26 mouse cellular contexts compared by ENCODE assay signal in the genomic region with DNA sequence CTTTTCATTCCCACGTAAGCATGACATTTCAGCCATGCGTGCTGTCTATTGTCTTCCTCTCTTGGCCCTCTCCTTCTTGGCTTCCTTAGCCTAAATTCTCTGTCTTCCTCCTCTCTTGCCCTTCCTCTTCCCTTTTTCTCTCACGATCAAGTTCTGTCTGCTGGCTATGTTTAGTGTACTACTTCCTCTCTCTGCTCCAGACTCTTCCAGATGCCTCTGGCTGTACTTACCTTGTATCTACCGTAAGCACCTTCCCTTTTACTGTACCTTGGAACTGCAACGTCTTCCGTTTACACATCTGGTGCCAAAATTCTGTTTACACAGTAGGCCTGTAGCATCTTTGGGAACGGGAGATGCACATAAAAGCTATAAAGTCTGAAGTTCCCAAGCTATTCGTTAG. TPM values are rescaled to one million over a fixed set of nuclear protein-coding genes. Genes with fewer than 3 reads are reported as not detected.
DNase-seq lines count a peak whose midpoint lies in the region; ATAC-seq and TF ChIP-seq lines count a peak whose summit lies in the region.
"Had no signal": no experiment of that assay in that cellular context is flagged by ENCODE, and none has a peak within 500 bp of the region (broad histone marks: within the 10 kb centered on the region; RNA-seq: fewer than 3 reads in every experiment).

No protein-coding gene starts in this region.

- H3K27me3 ChIP-seq in stomach, embryonic 16.5 days (ENCODE audit: control insufficient read depth, insufficient read depth, low read length): no peaks in the 10 kb centered on the region
- H3K27me3 ChIP-seq in stomach, postnatal 0 days (ENCODE audit: control insufficient read depth, insufficient read depth, low read length): no peaks in the 10 kb centered on the region
- no peaks in the 10 kb centered on the region for H3K27me3 ChIP-seq in intestine, embryonic 14.5 days (replicated peaks; ENCODE audit: control insufficient read depth, insufficient read depth, low read length)
- no peaks in the 10 kb centered on the region for H3K27me3 ChIP-seq in limb, embryonic 10.5 days (ENCODE audit: low read depth, poor library complexity, severe bottlenecking)
- H3K27me3 ChIP-seq: embryonic facial prominence, embryonic 15.5 days; forebrain, embryonic 15.5 days; hindbrain, embryonic 13.5 days had no signal

- no peak overlapping the region for H3K27ac ChIP-seq in stomach, embryonic 16.5 days (ENCODE audit: low read length)
- no peak overlapping the region for H3K27ac ChIP-seq in stomach, postnatal 0 days (replicated peaks)
- peak overlapping the region; percentile 12; the same call in 1 of the 2 replicates for H3K27ac ChIP-seq in intestine, embryonic 14.5 days (ENCODE audit: low read depth)
- peak overlapping the region; percentile 3; the same call in 1 of the 2 replicates for H3K27ac ChIP-seq in limb, embryonic 10.5 days
- H3K27ac ChIP-seq: embryonic facial prominence, embryonic 15.5 days; forebrain, embryonic 15.5 days; heart, embryonic 10.5 days; hindbrain, embryonic 13.5 days; hindbrain, postnatal 0 days had no signal

- intact Hi-C loops in left cerebral cortex, postnatal 14 days (cut with DNase I): no loop called here

- H3K4me2 ChIP-seq in stomach, embryonic 16.5 days (ENCODE audit: low read depth, low read length): 0 out of 2 replicates have a peak overlapping the region, but pooled peaks have one; percentile 5
- no peak overlapping the region for H3K4me2 ChIP-seq in stomach, postnatal 0 days (replicated peaks; ENCODE audit: low read depth)
- peak overlapping the region; percentile 30 for H3K4me2 ChIP-seq in intestine, embryonic 14.5 days (ENCODE audit: low read length)
- H3K4me2 ChIP-seq: embryonic facial prominence, embryonic 15.5 days; forebrain, embryonic 15.5 days; hindbrain, embryonic 13.5 days had no signal

- no peak for TF ChIP-seq CTCF in stomach, postnatal 0 days (IDR thresholded peaks at IDR 0.05; ENCODE audit: low read depth)

- peaks cover 6% of the 10 kb centered on the region; the same call in 1 of the 2 replicates for H3K4me1 ChIP-seq in stomach, embryonic 16.5 days (ENCODE audit: control insufficient read depth, insufficient read depth, low read length)
- H3K4me1 ChIP-seq in stomach, postnatal 0 days (replicated peaks; ENCODE audit: control insufficient read depth, insufficient read depth): no peaks in the 10 kb centered on the region
- peaks cover 3% of the 10 kb centered on the region; the same call in 1 of the 2 replicates for H3K4me1 ChIP-seq in intestine, embryonic 14.5 days (replicated peaks; ENCODE audit: control insufficient read depth, insufficient read depth, low read length)
- peaks cover 15% of the 10 kb centered on the region for H3K4me1 ChIP-seq in limb, embryonic 10.5 days
- H3K4me1 ChIP-seq: embryonic facial prominence, embryonic 15.5 days; forebrain, embryonic 15.5 days; hindbrain, embryonic 13.5 days had no signal

- H3K4me3 ChIP-seq in stomach, embryonic 16.5 days (replicated peaks; ENCODE audit: low read length): no peak overlapping the region
- no peak overlapping the region for H3K4me3 ChIP-seq in stomach, postnatal 0 days (ENCODE audit: low read depth, low read length)
- H3K4me3 ChIP-seq in intestine, embryonic 14.5 days (ENCODE audit: low read depth, low read length): 0 out of 2 replicates have a peak overlapping the region, but pooled peaks have one; percentile 1
- H3K4me3 ChIP-seq in limb, embryonic 10.5 days: no peak overlapping the region
- H3K4me3 ChIP-seq: embryonic facial prominence, embryonic 15.5 days; forebrain, embryonic 15.5 days; heart, embryonic 10.5 days; hindbrain, embryonic 13.5 days had no signal

- no peak for DNase-seq in stomach, postnatal 0 days (ENCODE audit: low spot score)
- no peak for DNase-seq in intestine, embryonic 14.5 days (ENCODE audit: low spot score)
- no peak for DNase-seq in limb, embryonic 10.5 days (ENCODE audit: low spot score)
- no peak for DNase-seq in kidney, adult 18-20 months
- no peak for DNase-seq in left cerebral cortex, postnatal 14 days (ENCODE audit: low spot score in 2 of 2)
- DNase-seq in kidney, postnatal 4 days: no peak
- DNase-seq: adrenal gland, adult 8-10 months; adrenal gland, postnatal 36 days; B cell, adult 2 months; cerebellum, adult 2 months; cerebellum, postnatal 10 days; gastrocnemius, postnatal 36 days; heart, adult 18-20 months; heart, postnatal 10 days; heart, postnatal 4 days had no signal

- H3K9me3 ChIP-seq in stomach, embryonic 16.5 days (replicated peaks; ENCODE audit: control insufficient read depth, low read length): no peaks in the 10 kb centered on the region
- H3K9me3 ChIP-seq in stomach, postnatal 0 days (ENCODE audit: control insufficient read depth, low read length): no peaks in the 10 kb centered on the region
- H3K9me3 ChIP-seq in intestine, embryonic 14.5 days (ENCODE audit: control insufficient read depth, low read length): no peaks in the 10 kb centered on the region
- H3K9me3 ChIP-seq in limb, embryonic 10.5 days (replicated peaks): no peaks in the 10 kb centered on the region
- H3K9me3 ChIP-seq: embryonic facial prominence, embryonic 15.5 days; forebrain, embryonic 15.5 days; heart, embryonic 10.5 days; hindbrain, embryonic 13.5 days had no signal

- no peak for ATAC-seq in stomach, embryonic 16.5 days (ENCODE audit: insufficient read depth, low FRiP score)
- no peak for ATAC-seq in stomach, postnatal 0 days (ENCODE audit: low FRiP score, low TSS enrichment)
- no peak for ATAC-seq in intestine, embryonic 14.5 days (replicated peaks; ENCODE audit: low FRiP score, low TSS enrichment, low read depth)
- no peak for ATAC-seq in erythroblast, adult 5-6 weeks (replicated peaks; ENCODE audit: low FRiP score, poor library complexity, severe bottlenecking)
- ATAC-seq: forebrain, embryonic 15.5 days; hindbrain, postnatal 0 days had no signal

- no peak for TF ChIP-seq EP300 in stomach, postnatal 0 days (optimal IDR thresholded peaks at IDR 0.05)

- 66% methylated on average over 8 of the region's 8 CpGs for WGBS in stomach, embryonic 16.5 days
- 58% methylated on average over 8 of the region's 8 CpGs for WGBS in stomach, postnatal 0 days
- 41% methylated on average over 8 of the region's 8 CpGs for WGBS in intestine, embryonic 14.5 days
- WGBS in limb, embryonic 10.5 days: 66% methylated on average over 8 of the region's 8 CpGs

- no peak overlapping the region for H3K9ac ChIP-seq in stomach, embryonic 16.5 days (ENCODE audit: low read length)
- no peak overlapping the region for H3K9ac ChIP-seq in stomach, postnatal 0 days (ENCODE audit: low read length)
- no peak overlapping the region for H3K9ac ChIP-seq in intestine, embryonic 14.5 days (ENCODE audit: low read length)
- H3K9ac ChIP-seq: embryonic facial prominence, embryonic 15.5 days; forebrain, embryonic 15.5 days; hindbrain, embryonic 13.5 days had no signal

- H3K36me3 ChIP-seq in stomach, embryonic 16.5 days (ENCODE audit: control insufficient read depth, insufficient read depth, low read length): no peaks in the 10 kb centered on the region
- no peaks in the 10 kb centered on the region for H3K36me3 ChIP-seq in stomach, postnatal 0 days (ENCODE audit: control insufficient read depth, insufficient read depth, low read length)
- H3K36me3 ChIP-seq in intestine, embryonic 14.5 days (ENCODE audit: control insufficient read depth, insufficient read depth, low read length): no peaks in the 10 kb centered on the region
- no peaks in the 10 kb centered on the region for H3K36me3 ChIP-seq in limb, embryonic 10.5 days
- H3K36me3 ChIP-seq: embryonic facial prominence, embryonic 15.5 days; forebrain, embryonic 15.5 days; heart, embryonic 10.5 days; hindbrain, embryonic 13.5 days had no signal

RNA-seq across cellular contexts. Expression of a gene that starts 4.4 kb away (rescaled TPM):
- 11.8 and 20.9 TPM in 2 replicates for polyA plus RNA-seq in stomach, embryonic 16.5 days (2015; fragmentation: Nextera tagmentation; extraction: Ambion mirVana)
- 22.0 and 22.2 TPM in 2 replicates for polyA plus RNA-seq in stomach, postnatal 0 days (2015; fragmentation: Nextera tagmentation; extraction: Ambion mirVana)
- polyA plus RNA-seq in intestine, embryonic 14.5 days (2014; fragmentation: Nextera tagmentation; extraction: Ambion mirVana): 31.9 and 42.4 TPM in 2 replicates
- 2.7 and 3.5 TPM in 2 replicates for polyA plus RNA-seq in limb, embryonic 10.5 days (2016; fragmentation: Nextera tagmentation; extraction: Ambion mirVana)
- total RNA-seq in left cerebral cortex, postnatal 14 days (2021): under 1 TPM; 0.68 to 0.90 TPM
- not detected in 2 replicates for total RNA-seq in erythroblast, adult 5-6 weeks (2015; ENCODE audit: low replicate concordance)
- not detected in 2 replicates for total RNA-seq in erythroblast, adult 5-6 weeks (2017; ENCODE audit: low replicate concordance)
- total RNA-seq: hindbrain, postnatal 0 days had no signal

RNA-seq across cellular contexts. Expression of a gene that starts 11.3 kb away (rescaled TPM):
- polyA plus RNA-seq in stomach, embryonic 16.5 days (2015; fragmentation: Nextera tagmentation; extraction: Ambion mirVana): 0.27 and 0.32 TPM in 2 replicates
- 0.25 and 0.33 TPM in 2 replicates for polyA plus RNA-seq in stomach, postnatal 0 days (2015; fragmentation: Nextera tagmentation; extraction: Ambion mirVana)
- polyA plus RNA-seq in intestine, embryonic 14.5 days (2014; fragmentation: Nextera tagmentation; extraction: Ambion mirVana): 0.24 and 0.47 TPM in 2 replicates
- polyA plus RNA-seq in limb, embryonic 10.5 days (2016; fragmentation: Nextera tagmentation; extraction: Ambion mirVana): 0.04 and 0.09 TPM in 2 replicates
- 10 to 100 TPM in 1 of 2 experiments, 1 to 10 TPM in 1; 10.0 to 12.5 TPM for total RNA-seq in left cerebral cortex, postnatal 14 days (2021)
- 0.42 TPM in 1 of 2 replicates, not detected in the other for total RNA-seq in erythroblast, adult 5-6 weeks (2015; ENCODE audit: low replicate concordance)
- total RNA-seq in erythroblast, adult 5-6 weeks (2017; ENCODE audit: low replicate concordance): not detected in 2 replicates
- total RNA-seq: gastrocnemius, adult 8-10 months; gastrocnemius, postnatal 36 days had no signal

RNA-seq across cellular contexts. Expression of a gene that starts 25.6 kb away (rescaled TPM):
- polyA plus RNA-seq in stomach, embryonic 16.5 days (2015; fragmentation: Nextera tagmentation; extraction: Ambion mirVana): 242 and 244 TPM in 2 replicates
- 184 and 198 TPM in 2 replicates for polyA plus RNA-seq in stomach, postnatal 0 days (2015; fragmentation: Nextera tagmentation; extraction: Ambion mirVana)
- polyA plus RNA-seq in intestine, embryonic 14.5 days (2014; fragmentation: Nextera tagmentation; extraction: Ambion mirVana): 235 and 238 TPM in 2 replicates
- polyA plus RNA-seq in limb, embryonic 10.5 days (2016; fragmentation: Nextera tagmentation; extraction: Ambion mirVana): 182 TPM in 2 replicates
- 100 to 1,000 TPM; 347 to 353 TPM for total RNA-seq in left cerebral cortex, postnatal 14 days (2021)
- total RNA-seq in erythroblast, adult 5-6 weeks (2015; ENCODE audit: low replicate concordance): 190 and 199 TPM in 2 replicates
- 230 and 266 TPM in 2 replicates for total RNA-seq in erythroblast, adult 5-6 weeks (2017; ENCODE audit: low replicate concordance)

RNA-seq across cellular contexts. Expression of a gene that starts 41.7 kb away (rescaled TPM):
- polyA plus RNA-seq in stomach, embryonic 16.5 days (2015; fragmentation: Nextera tagmentation; extraction: Ambion mirVana): not detected in 2 replicates
- not detected in 2 replicates for polyA plus RNA-seq in stomach, postnatal 0 days (2015; fragmentation: Nextera tagmentation; extraction: Ambion mirVana)
- not detected in 2 replicates for polyA plus RNA-seq in intestine, embryonic 14.5 days (2014; fragmentation: Nextera tagmentation; extraction: Ambion mirVana)
- not detected in 2 replicates for polyA plus RNA-seq in limb, embryonic 10.5 days (2016; fragmentation: Nextera tagmentation; extraction: Ambion mirVana)
- total RNA-seq in left cerebral cortex, postnatal 14 days (2021): not detected
- not detected in 2 replicates for total RNA-seq in erythroblast, adult 5-6 weeks (2015; ENCODE audit: low replicate concordance)
- total RNA-seq in erythroblast, adult 5-6 weeks (2017; ENCODE audit: low replicate concordance): not detected in 2 replicates
- total RNA-seq: adrenal gland, adult 8-10 months; adrenal gland, postnatal 36 days; gastrocnemius, adult 8-10 months; gastrocnemius, postnatal 36 days; heart, adult 18-20 months; heart, postnatal 10 days; heart, postnatal 4 days; hindbrain, postnatal 0 days had no signal
- polyA plus RNA-seq: cerebellum, adult 2 months; embryonic facial prominence, embryonic 11.5 days; embryonic facial prominence, embryonic 15.5 days; forebrain, embryonic 11.5 days; forebrain, embryonic 15.5 days; heart, embryonic 10.5 days; heart, embryonic 14.5 days; hindbrain, embryonic 13.5 days; hindbrain, postnatal 0 days had no signal

RNA-seq across cellular contexts. Expression of a gene that starts 54.8 kb away (rescaled TPM):
- not detected in 2 replicates for polyA plus RNA-seq in stomach, embryonic 16.5 days (2015; fragmentation: Nextera tagmentation; extraction: Ambion mirVana)
- polyA plus RNA-seq in stomach, postnatal 0 days (2015; fragmentation: Nextera tagmentation; extraction: Ambion mirVana): not detected in 2 replicates
- polyA plus RNA-seq in intestine, embryonic 14.5 days (2014; fragmentation: Nextera tagmentation; extraction: Ambion mirVana): not detected in 2 replicates
- not detected in 2 replicates for polyA plus RNA-seq in limb, embryonic 10.5 days (2016; fragmentation: Nextera tagmentation; extraction: Ambion mirVana)
- total RNA-seq in left cerebral cortex, postnatal 14 days (2021): under 1 TPM in 1 of 2 experiments, not detected in 1; 0.06 TPM
- not detected in 2 replicates for total RNA-seq in erythroblast, adult 5-6 weeks (2015; ENCODE audit: low replicate concordance)
- total RNA-seq in erythroblast, adult 5-6 weeks (2017; ENCODE audit: low replicate concordance): not detected in 2 replicates
- total RNA-seq: adrenal gland, adult 8-10 months; adrenal gland, postnatal 36 days; gastrocnemius, adult 8-10 months; gastrocnemius, postnatal 36 days; heart, adult 18-20 months; heart, postnatal 10 days; heart, postnatal 4 days; hindbrain, postnatal 0 days had no signal
- polyA plus RNA-seq: cerebellum, adult 2 months; embryonic facial prominence, embryonic 11.5 days; embryonic facial prominence, embryonic 15.5 days; forebrain, embryonic 11.5 days; forebrain, embryonic 15.5 days; heart, embryonic 10.5 days; heart, embryonic 14.5 days; hindbrain, embryonic 13.5 days; hindbrain, postnatal 0 days had no signal

Comparison
In these comparisons a context has a peak if more than half of its experiments do, and no peak if none do; other contexts are left out.
1. H3K27ac ChIP-seq: peak in intestine, embryonic 14.5 days (single experiment) and limb, embryonic 10.5 days (single experiment); none in stomach, embryonic 16.5 days (single experiment) and stomach, postnatal 0 days (single experiment).